11 mouse cellular contexts compared by ENCODE assay signal in genomic region chr5:130950421-130950820, GRCm38 (mm10).
DNase-seq lines count a peak whose midpoint lies in the region; ATAC-seq lines count a peak whose summit lies in the region.
"Had no signal": no experiment of that assay in that cellular context is flagged by ENCODE, and none has a peak within 500 bp of the region (broad histone marks: within the 10 kb centered on the region; RNA-seq: fewer than 3 reads in every experiment).

No protein-coding gene starts in this region.

- WGBS in kidney, embryonic 15.5 days, result 38% methylated on average over 4 of the region's 4 CpGs
- 20% methylated on average over 4 of the region's 4 CpGs for WGBS in limb, embryonic 11.5 days

- H3K36me3 ChIP-seq in kidney, embryonic 15.5 days, result no peaks in the 10 kb centered on the region
- H3K36me3 ChIP-seq in limb, embryonic 11.5 days (ENCODE audit: control insufficient read depth, insufficient read depth, low read length), result no peaks in the 10 kb centered on the region
- H3K36me3 ChIP-seq: heart, embryonic 15.5 days had no signal

- no peak overlapping the region for H3K4me2 ChIP-seq in kidney, embryonic 15.5 days
- no peak overlapping the region for H3K4me2 ChIP-seq in limb, embryonic 11.5 days (ENCODE audit: low read depth, severe bottlenecking)
- H3K4me2 ChIP-seq: heart, embryonic 15.5 days had no signal

- no peaks in the 10 kb centered on the region for H3K9me3 ChIP-seq in kidney, embryonic 15.5 days (replicated peaks)
- no peaks in the 10 kb centered on the region for H3K9me3 ChIP-seq in limb, embryonic 11.5 days (ENCODE audit: control insufficient read depth, low read length)
- H3K9me3 ChIP-seq: heart, embryonic 15.5 days had no signal

- H3K4me3 ChIP-seq in kidney, embryonic 15.5 days (replicated peaks), result no peak overlapping the region
- H3K4me3 ChIP-seq in limb, embryonic 11.5 days (ENCODE audit: low read depth, low read length), result no peak overlapping the region
- H3K4me3 ChIP-seq: heart, embryonic 15.5 days had no signal

- H3K4me1 ChIP-seq in kidney, embryonic 15.5 days, result peaks cover 7% of the 10 kb centered on the region; the same call in 1 of the 2 replicates
- no peaks in the 10 kb centered on the region for H3K4me1 ChIP-seq in limb, embryonic 11.5 days (ENCODE audit: control insufficient read depth, insufficient read depth, low read length)
- H3K4me1 ChIP-seq: heart, embryonic 15.5 days had no signal

- H3K9ac ChIP-seq in kidney, embryonic 15.5 days, result no peak overlapping the region
- no peak overlapping the region for H3K9ac ChIP-seq in limb, embryonic 11.5 days (ENCODE audit: low read length)
- H3K9ac ChIP-seq: heart, embryonic 15.5 days had no signal

- no peaks in the 10 kb centered on the region for H3K27me3 ChIP-seq in kidney, embryonic 15.5 days
- H3K27me3 ChIP-seq in limb, embryonic 11.5 days (ENCODE audit: control insufficient read depth, insufficient read depth, low read length), result no peaks in the 10 kb centered on the region
- H3K27me3 ChIP-seq: heart, embryonic 15.5 days had no signal

- peak overlapping the region; percentile 51 for H3K27ac ChIP-seq in kidney, embryonic 15.5 days
- H3K27ac ChIP-seq in limb, embryonic 11.5 days (replicated peaks; ENCODE audit: low read depth, low read length), result no peak overlapping the region
- H3K27ac ChIP-seq: heart, embryonic 15.5 days had no signal

- ATAC-seq in kidney, embryonic 15.5 days (replicated peaks; ENCODE audit: low FRiP score), result peak; percentile 46; the same call in 1 of the 2 replicates
- ATAC-seq in limb, embryonic 11.5 days (ENCODE audit: insufficient number of reproducible peaks, low FRiP score, low TSS enrichment, low read depth), result 0 out of 2 replicates have a peak, but pooled peaks have one; percentile 68
- ATAC-seq in megakaryocyte-erythroid progenitor cell, adult 5-6 weeks (replicated peaks; ENCODE audit: low FRiP score, low TSS enrichment, poor library complexity, severe bottlenecking), result no peak

- DNase-seq in kidney, postnatal 10 days, result no peak
- peak; percentile 16 for DNase-seq in adrenal gland, adult 8-10 months
- DNase-seq in embryo, embryonic 10 days (ENCODE audit: low spot score), result peak; percentile 56
- DNase-seq in limb, embryonic 11.5 days (ENCODE audit: low spot score), result peak; percentile 38
- DNase-seq in cerebellum, adult 11-12 months, result no peak
- DNase-seq in thymus, postnatal 36 days, result no peak
- DNase-seq: lung, postnatal 4 days; thymus, postnatal 4 days had no signal

Comparison
In these comparisons a context has a peak if more than half of its experiments do, and no peak if none do; other contexts are left out.
1. DNase-seq: peak in adrenal gland, adult 8-10 months (single experiment), embryo, embryonic 10 days (single experiment) and limb, embryonic 11.5 days (single experiment); none in kidney, postnatal 10 days (single experiment), cerebellum, adult 11-12 months (single experiment) and thymus, postnatal 36 days (0 of 2).